Mouse (Mus musculus) forebrain, embryonic 13.5 days (tissue): ENCODE data around the gene Tmem39a. TPM values are rescaled to one million over a fixed set of nuclear protein-coding genes. Genes with fewer than 3 reads are reported as not detected.
A peak's percentile ranks its signal among the peaks of the same experiment; 100 is the strongest.

ENCODE experiments used
- ATAC-seq: fragments of 200-750 bp; cut with Nextera tagmentation; 2 replicates; pipeline ENCODE4 v1.8.0; 2017
- H3K27ac ChIP-seq: fragments of 300-500 bp; sonication (generic); 2 replicates; pipeline ENCODE4 v1.5.1; 2015; ENCODE audit warnings: inconsistent platforms, mild to moderate bottlenecking, moderate library complexity
- H3K27me3 ChIP-seq: fragments of 300-500 bp; sonication (generic); 2 replicates; pipeline ENCODE4 v1.6.1; 2015; ENCODE audit warnings: mild to moderate bottlenecking, inconsistent platforms
- H3K36me3 ChIP-seq: fragments of 300-500 bp; sonication (generic); 2 replicates; pipeline ENCODE4 v1.6.1; 2015; ENCODE audit warnings: mild to moderate bottlenecking, inconsistent platforms; ENCODE audit not compliant: poor library complexity, severe bottlenecking
- H3K4me1 ChIP-seq: fragments of 300-500 bp; sonication (generic); 2 replicates; pipeline ENCODE4 v1.6.1; 2015; ENCODE audit warnings: inconsistent platforms
- H3K4me2 ChIP-seq: fragments of 300-500 bp; sonication (generic); 2 replicates; pipeline ENCODE4 v1.6.1; 2015; ENCODE audit warnings: inconsistent platforms, mild to moderate bottlenecking, moderate library complexity
- H3K4me3 ChIP-seq: fragments of 300-500 bp; sonication (generic); 2 replicates; pipeline ENCODE4 v1.5.1; 2015; ENCODE audit warnings: mild to moderate bottlenecking, inconsistent platforms
- H3K9ac ChIP-seq: fragments of 300-500 bp; sonication (generic); 2 replicates; pipeline ENCODE4 v1.6.1; 2015; ENCODE audit warnings: mild to moderate bottlenecking, inconsistent platforms
- H3K9me3 ChIP-seq: fragments of 300-500 bp; sonication (generic); replicated peaks from 2 replicates; pipeline ENCODE4 v1.6.1; 2016; ENCODE audit warnings: inconsistent platforms
- WGBS: fragments of 180-500 bp; shearing (Covaris S2); methylation state at CpG from one replicate; pipeline ENCODE4 v1.1.7; 2015; 5-methylcytosine and 5-hydroxymethylcytosine counted together
- polyA plus RNA-seq: library from polyadenylated mRNA; unstranded; fragments of >200 nt; fragmentation: Nextera tagmentation; extraction: Ambion mirVana; gene quantifications from 2 replicates; pipeline ENCODE4 v1.2.1, GENCODE M21; 2015

Gene Tmem39a
- 42.9 and 57.3 TPM in 2 replicates for polyA plus RNA-seq

- 89% methylated on average over 3 of the region's 3 CpGs for WGBS
Measured at GRCm38 (mm10) chr16:38558221-38558748, at the start of gene Tmem39a. Tmem39a (plus strand) TSS chr16:38558698.

GRCm38 (mm10) chr16:38510846-38511245 is 47.7 kb upstream of the Tmem39a start:
- no peaks in the 10 kb centered on the region for H3K9me3 ChIP-seq
- no peaks in the 10 kb centered on the region for H3K4me1 ChIP-seq
- WGBS: 93% methylated on average over 2 of the region's 2 CpGs
- no peak overlapping the region for H3K27ac ChIP-seq
- no peak overlapping the region for H3K4me2 ChIP-seq
- ATAC-seq: no peak
- no peaks in the 10 kb centered on the region for H3K27me3 ChIP-seq
- H3K4me3 ChIP-seq: no peak overlapping the region
- no peak overlapping the region for H3K9ac ChIP-seq
- peaks cover 76% of the 10 kb centered on the region for H3K36me3 ChIP-seq

More at GRCm38 (mm10) chr16:38558221-38558748, at the start of gene Tmem39a:
- no peak for ATAC-seq
- no peak within 1 kb of the TSS for H3K27ac ChIP-seq
- no peaks in the 10 kb centered on the region for H3K36me3 ChIP-seq
- H3K4me2 ChIP-seq: no peak within 1 kb of the TSS
- no peaks in the 10 kb centered on the region for H3K9me3 ChIP-seq
- no peak within 1 kb of the TSS for H3K9ac ChIP-seq
- H3K4me3 ChIP-seq: no peak within 1 kb of the TSS
- peaks cover 41% of the 10 kb centered on the region for H3K27me3 ChIP-seq
- peaks cover 1% of the 10 kb centered on the region; the same call in 1 of the 2 replicates for H3K4me1 ChIP-seq

- Histone ChIP-seq H3K9me3 (no peaks in the 10 kb centered on the region), H3K4me2 (no peak overlapping the region), H3K27ac (no peak overlapping the region), H3K36me3 (peaks cover 35% of the 10 kb centered on the region), H3K27me3 (no peaks in the 10 kb centered on the region), H3K4me1 (peaks cover 15% of the 10 kb centered on the region), H3K4me3 (no peak overlapping the region), H3K9ac (no peak overlapping the region)
- 95% methylated on average over 2 of the region's 2 CpGs for WGBS
- ATAC-seq: no peak
Measured at GRCm38 (mm10) chr16:38519140-38519539, 39.4 kb upstream of the Tmem39a start.

- Histone ChIP-seq H3K27me3 (no peaks in the 10 kb centered on the region), H3K9me3 (no peaks in the 10 kb centered on the region), H3K4me3 (peak overlapping the region; percentile 85), H3K9ac (peak overlapping the region; percentile 88), H3K4me1 (peaks cover 15% of the 10 kb centered on the region), H3K4me2 (peak overlapping the region; percentile 70), H3K36me3 (peaks cover 42% of the 10 kb centered on the region), H3K27ac (no peak overlapping the region)
- 38% methylated on average over 8 of the region's 8 CpGs for WGBS
- ATAC-seq: no peak
Measured at GRCm38 (mm10) chr16:38521211-38521987, 37.1 kb upstream of the Tmem39a start.

GRCm38 (mm10) chr16:38522129-38523084 is 36.1 kb upstream of the Tmem39a start, which contains the start of gene Timmdc1:
Timmdc1 (minus strand) TSS chr16:38522663.
- Histone ChIP-seq H3K9ac (peak within 1 kb of the TSS; percentile 88), H3K27me3 (no peaks in the 10 kb centered on the region), H3K9me3 (no peaks in the 10 kb centered on the region), H3K4me1 (peaks cover 15% of the 10 kb centered on the region), H3K4me3 (peak within 1 kb of the TSS; percentile 85), H3K36me3 (peaks cover 45% of the 10 kb centered on the region), H3K4me2 (peak within 1 kb of the TSS; percentile 70), H3K27ac (peak within 1 kb of the TSS; percentile 88)
- peak; percentile 98 for ATAC-seq
- 0% methylated on average over 73 of the region's 73 CpGs for WGBS

- H3K9ac ChIP-seq: no peak overlapping the region
- ATAC-seq: no peak
- no peak overlapping the region for H3K4me3 ChIP-seq
- H3K4me2 ChIP-seq: no peak overlapping the region
- H3K9me3 ChIP-seq: no peaks in the 10 kb centered on the region
- H3K27me3 ChIP-seq: no peaks in the 10 kb centered on the region
- WGBS: 95% methylated on average over 6 of the region's 6 CpGs
- no peak overlapping the region for H3K27ac ChIP-seq
- peaks cover 68% of the 10 kb centered on the region for H3K36me3 ChIP-seq
- H3K4me1 ChIP-seq: peaks cover 14% of the 10 kb centered on the region
Measured at GRCm38 (mm10) chr16:38526264-38526663, 32.2 kb upstream of the Tmem39a start.

- no peaks in the 10 kb centered on the region for H3K9me3 ChIP-seq
- 43% methylated on average over 8 of the region's 8 CpGs for WGBS
- peak; percentile 61; the same call in 1 of the 2 replicates for ATAC-seq
Measured at GRCm38 (mm10) chr16:38536544-38537146, 21.9 kb upstream of the Tmem39a start.

GRCm38 (mm10) chr16:38538716-38539380 is 19.6 kb upstream of the Tmem39a start:
- WGBS: 94% methylated on average over 13 of the region's 13 CpGs
- Histone ChIP-seq H3K9ac (no peak overlapping the region), H3K27me3 (no peaks in the 10 kb centered on the region), H3K27ac (no peak overlapping the region), H3K4me2 (no peak overlapping the region), H3K36me3 (peaks cover 97% of the 10 kb centered on the region), H3K4me3 (no peak overlapping the region), H3K9me3 (no peaks in the 10 kb centered on the region), H3K4me1 (no peaks in the 10 kb centered on the region)
- ATAC-seq: no peak

More at GRCm38 (mm10) chr16:38536544-38537146, 21.9 kb upstream of the Tmem39a start:
- Histone ChIP-seq H3K4me2 (no peak overlapping the region), H3K36me3 (peaks cover 97% of the 10 kb centered on the region), H3K27ac (no peak overlapping the region), H3K27me3 (no peaks in the 10 kb centered on the region), H3K9ac (no peak overlapping the region), H3K4me1 (no peaks in the 10 kb centered on the region), H3K4me3 (no peak overlapping the region)

- Histone ChIP-seq H3K36me3 (peaks cover 51% of the 10 kb centered on the region), H3K27ac (no peak overlapping the region), H3K4me3 (no peak overlapping the region), H3K4me1 (peaks cover 18% of the 10 kb centered on the region), H3K9me3 (no peaks in the 10 kb centered on the region), H3K4me2 (peak overlapping the region; percentile 75), H3K9ac (no peak overlapping the region), H3K27me3 (peaks cover 14% of the 10 kb centered on the region)
- WGBS: 96% methylated on average over 1 of the region's 1 CpGs
- ATAC-seq: no peak
Measured at GRCm38 (mm10) chr16:38548000-38548399, 10.5 kb upstream of the Tmem39a start.

- peaks cover 18% of the 10 kb centered on the region for H3K4me1 ChIP-seq
- H3K27me3 ChIP-seq: peaks cover 28% of the 10 kb centered on the region
- peak within 1 kb of the TSS; percentile 96 for H3K9ac ChIP-seq
- H3K9me3 ChIP-seq: no peaks in the 10 kb centered on the region
- ATAC-seq: peak; percentile 99
- WGBS: 2% methylated on average over 52 of the region's 54 CpGs
- H3K27ac ChIP-seq: peak within 1 kb of the TSS; percentile 75
- peak within 1 kb of the TSS; percentile 75 for H3K4me2 ChIP-seq
- H3K4me3 ChIP-seq: peak within 1 kb of the TSS; percentile 90
- peaks cover 35% of the 10 kb centered on the region for H3K36me3 ChIP-seq
Measured at GRCm38 (mm10) chr16:38549479-38550396, 8.8 kb upstream of the Tmem39a start, which contains the start of gene Poglut1. Poglut1 (minus strand) TSS chr16:38550258.
